Comparison of ENCODE assay signal across 16 mouse cellular contexts in the genomic region with DNA sequence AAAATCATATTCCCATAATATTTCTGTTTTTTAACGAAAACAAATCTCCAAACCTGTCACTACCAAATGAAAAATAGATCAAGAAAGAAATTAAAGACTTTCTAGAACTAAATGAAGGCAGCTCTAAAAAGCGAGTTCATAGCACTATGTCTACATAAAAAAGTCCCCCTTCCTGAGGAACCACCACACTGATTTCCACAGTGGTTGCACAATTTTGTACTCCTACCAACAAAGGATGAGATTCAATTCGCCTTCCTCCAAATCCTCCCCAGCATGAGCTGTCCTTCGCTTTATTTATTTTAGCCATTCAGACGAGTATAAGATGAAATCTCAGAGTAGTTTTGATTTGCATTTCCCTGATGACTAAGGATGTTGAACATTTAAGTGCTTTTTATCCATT. TPM values are rescaled to one million over a fixed set of nuclear protein-coding genes. Genes with fewer than 3 reads are reported as not detected.
"Had no signal": no experiment of that assay in that cellular context is flagged by ENCODE, and none has a peak within 500 bp of the region (broad histone marks: within the 10 kb centered on the region; RNA-seq: fewer than 3 reads in every experiment).

No protein-coding gene starts in this region.

- H3K4me1 ChIP-seq: neural tube, embryonic 12.5 days had no signal

- H3K4me2 ChIP-seq: lung, embryonic 15.5 days; midbrain, embryonic 12.5 days; neural tube, embryonic 12.5 days; stomach, embryonic 15.5 days had no signal

- H3K27me3 ChIP-seq: lung, embryonic 15.5 days; neural tube, embryonic 12.5 days; stomach, embryonic 15.5 days had no signal

- H3K36me3 ChIP-seq: lung, embryonic 15.5 days; midbrain, embryonic 10.5 days; midbrain, embryonic 12.5 days; neural tube, embryonic 12.5 days; stomach, embryonic 15.5 days had no signal

- H3K4me3 ChIP-seq: lung, embryonic 15.5 days; midbrain, embryonic 10.5 days; midbrain, embryonic 12.5 days; neural tube, embryonic 12.5 days; stomach, embryonic 15.5 days had no signal

- H3K27ac ChIP-seq: lung, embryonic 15.5 days; midbrain, embryonic 10.5 days; midbrain, embryonic 12.5 days; neural tube, embryonic 12.5 days; stomach, embryonic 15.5 days; stomach, postnatal 0 days had no signal

- H3K9me3 ChIP-seq: lung, embryonic 15.5 days; midbrain, embryonic 10.5 days; midbrain, embryonic 12.5 days; neural tube, embryonic 12.5 days; stomach, embryonic 15.5 days had no signal

- DNase-seq: liver, postnatal 0 days; lung, adult 2 months; lung, postnatal 4 days; midbrain, embryonic 14.5 days; right cerebral cortex, postnatal 14 days; thymus, adult 2 months; thymus, postnatal 36 days had no signal

- H3K9ac ChIP-seq: liver, postnatal 0 days; lung, embryonic 15.5 days; midbrain, embryonic 12.5 days; neural tube, embryonic 12.5 days; stomach, embryonic 15.5 days had no signal

- ATAC-seq: liver, postnatal 0 days; lung, postnatal 0 days; midbrain, embryonic 16.5 days had no signal

RNA-seq across cellular contexts. Expression of a gene that starts 57.0 kb away (rescaled TPM):
- polyA plus RNA-seq: midbrain, embryonic 12.5 days; midbrain, embryonic 14.5 days; neural tube, embryonic 12.5 days; neural tube, embryonic 14.5 days had no signal
